Mouse (Mus musculus): ENCODE measurements around the gene Foxc2. TPM values are rescaled to one million over a fixed set of nuclear protein-coding genes. Genes with fewer than 3 reads are reported as not detected.

Gene Foxc2
- polyA plus RNA-seq, 1 experiment from 2014 or later = 0.58 TPM

DNA sequence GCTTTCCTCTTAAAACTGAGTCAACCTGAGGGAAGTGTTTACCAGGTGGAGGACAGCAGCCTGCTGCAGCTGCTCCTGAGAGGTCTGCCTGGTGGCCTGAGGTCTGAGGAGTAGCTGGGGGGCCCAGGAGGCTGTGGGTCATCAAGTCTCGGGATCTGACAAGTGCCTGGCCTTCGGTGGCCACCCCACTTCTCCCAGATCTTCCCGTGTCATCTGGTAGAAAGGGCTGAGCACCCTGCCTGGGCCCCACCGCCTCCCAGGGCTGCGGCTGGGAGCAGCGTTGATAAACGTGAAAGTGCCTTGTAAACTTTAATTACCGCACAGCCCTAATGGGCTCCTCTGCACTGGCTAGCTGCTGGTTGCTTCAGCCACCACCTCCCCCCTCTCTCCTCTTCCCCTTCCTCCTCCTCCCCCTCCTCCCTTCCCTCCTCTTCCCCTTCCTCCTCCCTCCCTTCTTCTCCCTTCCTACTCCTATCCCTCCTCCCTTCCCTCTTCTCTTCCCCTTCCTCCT, 32.7 kb downstream of the Foxc2 start:
- H3K9ac ChIP-seq (ENCODE audit: low read length) = no peak overlapping the region
- no peak overlapping the region for H3K4me3 ChIP-seq (ENCODE audit: low read length)
- no peaks in the 10 kb centered on the region for H3K9me3 ChIP-seq (ENCODE audit: control insufficient read depth, low read length)
- ATAC-seq (ENCODE audit: low read depth) = no peak
- no peaks in the 10 kb centered on the region for H3K4me1 ChIP-seq (replicated peaks; ENCODE audit: control insufficient read depth, insufficient read depth, low read length)
- no peak overlapping the region for H3K27ac ChIP-seq (ENCODE audit: low read length)
- WGBS = 9% methylated on average over 8 of the region's 8 CpGs
- peaks cover 7% of the 10 kb centered on the region; the same call in 1 of the 2 replicates for H3K27me3 ChIP-seq (ENCODE audit: control insufficient read depth, insufficient read depth, low read depth, low read length)
- no peak overlapping the region for H3K4me2 ChIP-seq (ENCODE audit: low read depth, low read length)
- no peaks in the 10 kb centered on the region for H3K36me3 ChIP-seq (ENCODE audit: control insufficient read depth, insufficient read depth, low read length)

- Histone ChIP-seq H3K9me3 (ENCODE audit: control insufficient read depth, low read length) (no peaks in the 10 kb centered on the region), H3K9ac (ENCODE audit: low read length) (no peak overlapping the region), H3K4me2 (ENCODE audit: low read depth, low read length) (no peak overlapping the region), H3K36me3 (ENCODE audit: control insufficient read depth, insufficient read depth, low read length) (no peaks in the 10 kb centered on the region), H3K27me3 (ENCODE audit: control insufficient read depth, insufficient read depth, low read depth, low read length) (peaks cover 7% of the 10 kb centered on the region; the same call in 1 of the 2 replicates), H3K4me3 (ENCODE audit: low read length) (no peak overlapping the region), H3K4me1 (replicated peaks; ENCODE audit: control insufficient read depth, insufficient read depth, low read length) (no peaks in the 10 kb centered on the region), H3K27ac (ENCODE audit: low read length) (peak overlapping the region; percentile 13; the same call in 1 of the 2 replicates)
- 34% methylated on average over 12 of the region's 12 CpGs for WGBS
- ATAC-seq (ENCODE audit: low read depth) = peak; percentile 93
Measured at GRCm38 (mm10) chr8:121152394-121152793, 36.4 kb downstream of the Foxc2 start.

DNA sequence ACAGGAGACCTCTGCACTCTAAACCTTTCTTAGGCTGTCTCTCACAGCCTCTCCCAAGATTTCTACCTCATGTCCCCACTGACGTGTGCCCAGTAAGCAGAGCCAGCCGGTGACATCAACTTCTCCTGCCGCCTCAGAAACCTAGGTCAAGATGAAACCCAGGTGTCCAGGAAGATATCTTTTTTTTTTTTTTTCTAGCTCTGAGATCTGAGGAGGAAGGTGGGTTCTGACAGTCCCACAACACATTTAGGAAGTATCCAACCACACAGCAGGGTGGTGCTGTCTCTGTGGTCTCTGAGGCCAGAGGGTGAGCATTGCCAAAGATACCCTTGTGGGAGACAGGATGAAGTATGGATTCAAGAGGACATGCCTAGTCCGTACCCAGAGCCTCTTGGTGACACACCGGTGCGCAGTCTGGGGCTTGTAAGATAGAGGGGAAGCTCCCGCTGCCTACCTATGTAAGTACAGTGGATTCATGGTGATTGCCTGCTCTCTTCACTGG, 41.1 kb downstream of the Foxc2 start:
- H3K4me3 ChIP-seq (ENCODE audit: low read length) = no peak overlapping the region
- no peak overlapping the region for H3K4me2 ChIP-seq (ENCODE audit: low read depth, low read length)
- H3K9me3 ChIP-seq (ENCODE audit: control insufficient read depth, low read length) = no peaks in the 10 kb centered on the region
- no peaks in the 10 kb centered on the region for H3K36me3 ChIP-seq (ENCODE audit: control insufficient read depth, insufficient read depth, low read length)
- H3K9ac ChIP-seq (ENCODE audit: low read length) = no peak overlapping the region
- no peak for ATAC-seq (ENCODE audit: low read depth)
- 84% methylated on average over 7 of the region's 7 CpGs for WGBS
- H3K4me1 ChIP-seq (replicated peaks; ENCODE audit: control insufficient read depth, insufficient read depth, low read length) = no peaks in the 10 kb centered on the region
- H3K27ac ChIP-seq (ENCODE audit: low read length) = no peak overlapping the region
- H3K27me3 ChIP-seq (ENCODE audit: control insufficient read depth, insufficient read depth, low read depth, low read length) = no peaks in the 10 kb centered on the region; the same call in 1 of the 2 replicates

DNA sequence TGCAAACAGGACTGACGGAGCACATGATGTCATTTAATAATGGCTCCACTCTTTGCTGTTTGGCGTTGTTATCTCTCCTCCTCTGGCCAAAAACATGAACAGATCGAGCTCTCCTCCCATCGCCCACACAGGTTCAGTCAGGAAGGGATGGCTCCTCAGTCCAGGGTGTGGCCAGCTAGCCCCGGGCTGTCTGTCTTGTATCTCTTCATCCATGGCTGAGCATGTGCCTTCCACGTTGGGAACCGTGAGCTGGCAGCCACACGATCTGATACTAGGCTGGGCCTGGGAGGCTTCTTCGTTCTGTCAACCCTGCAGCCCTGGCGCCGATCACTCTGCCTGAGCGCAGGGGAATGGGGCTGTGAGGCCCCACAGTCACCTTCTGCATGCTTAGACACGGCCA, 42.8 kb downstream of the Foxc2 start:
- ATAC-seq (ENCODE audit: low read depth) = no peak
- no peak overlapping the region for H3K4me2 ChIP-seq (ENCODE audit: low read depth, low read length)
- H3K27me3 ChIP-seq (ENCODE audit: control insufficient read depth, insufficient read depth, low read depth, low read length) = no peaks in the 10 kb centered on the region; the same call in 1 of the 2 replicates
- H3K4me3 ChIP-seq (ENCODE audit: low read length) = no peak overlapping the region
- H3K9ac ChIP-seq (ENCODE audit: low read length) = no peak overlapping the region
- 61% methylated on average over 13 of the region's 13 CpGs for WGBS
- no peaks in the 10 kb centered on the region for H3K36me3 ChIP-seq (ENCODE audit: control insufficient read depth, insufficient read depth, low read length)
- no peaks in the 10 kb centered on the region for H3K9me3 ChIP-seq (ENCODE audit: control insufficient read depth, low read length)
- no peak overlapping the region for H3K27ac ChIP-seq (ENCODE audit: low read length)
- H3K4me1 ChIP-seq (replicated peaks; ENCODE audit: control insufficient read depth, insufficient read depth, low read length) = peaks cover 8% of the 10 kb centered on the region

- Histone ChIP-seq H3K4me2 (ENCODE audit: low read depth, low read length) (no peak overlapping the region), H3K36me3 (ENCODE audit: control insufficient read depth, insufficient read depth, low read length) (no peaks in the 10 kb centered on the region), H3K9ac (ENCODE audit: low read length) (no peak overlapping the region), H3K4me1 (replicated peaks; ENCODE audit: control insufficient read depth, insufficient read depth, low read length) (peaks cover 15% of the 10 kb centered on the region), H3K27me3 (ENCODE audit: control insufficient read depth, insufficient read depth, low read depth, low read length) (no peaks in the 10 kb centered on the region; the same call in 1 of the 2 replicates), H3K4me3 (ENCODE audit: low read length) (no peak overlapping the region), H3K9me3 (ENCODE audit: control insufficient read depth, low read length) (no peaks in the 10 kb centered on the region), H3K27ac (ENCODE audit: low read length) (no peak overlapping the region)
- no peak for ATAC-seq (ENCODE audit: low read depth)
- 77% methylated on average over 5 of the region's 5 CpGs for WGBS
Measured at GRCm38 (mm10) chr8:121161437-121161836, 45.5 kb downstream of the Foxc2 start.

GRCm38 (mm10) chr8:121162413-121162812, 46.4 kb downstream of the Foxc2 start:
- no peak overlapping the region for H3K27ac ChIP-seq (ENCODE audit: low read length)
- H3K27me3 ChIP-seq (ENCODE audit: control insufficient read depth, insufficient read depth, low read depth, low read length) = no peaks in the 10 kb centered on the region; the same call in 1 of the 2 replicates
- H3K9ac ChIP-seq (ENCODE audit: low read length) = no peak overlapping the region
- H3K36me3 ChIP-seq (ENCODE audit: control insufficient read depth, insufficient read depth, low read length) = no peaks in the 10 kb centered on the region
- WGBS = 71% methylated on average over 4 of the region's 4 CpGs
- H3K9me3 ChIP-seq (ENCODE audit: control insufficient read depth, low read length) = no peaks in the 10 kb centered on the region
- H3K4me3 ChIP-seq (ENCODE audit: low read length) = no peak overlapping the region
- peaks cover 15% of the 10 kb centered on the region for H3K4me1 ChIP-seq (replicated peaks; ENCODE audit: control insufficient read depth, insufficient read depth, low read length)
- no peak overlapping the region for H3K4me2 ChIP-seq (ENCODE audit: low read depth, low read length)
- ATAC-seq (ENCODE audit: low read depth) = no peak

DNA sequence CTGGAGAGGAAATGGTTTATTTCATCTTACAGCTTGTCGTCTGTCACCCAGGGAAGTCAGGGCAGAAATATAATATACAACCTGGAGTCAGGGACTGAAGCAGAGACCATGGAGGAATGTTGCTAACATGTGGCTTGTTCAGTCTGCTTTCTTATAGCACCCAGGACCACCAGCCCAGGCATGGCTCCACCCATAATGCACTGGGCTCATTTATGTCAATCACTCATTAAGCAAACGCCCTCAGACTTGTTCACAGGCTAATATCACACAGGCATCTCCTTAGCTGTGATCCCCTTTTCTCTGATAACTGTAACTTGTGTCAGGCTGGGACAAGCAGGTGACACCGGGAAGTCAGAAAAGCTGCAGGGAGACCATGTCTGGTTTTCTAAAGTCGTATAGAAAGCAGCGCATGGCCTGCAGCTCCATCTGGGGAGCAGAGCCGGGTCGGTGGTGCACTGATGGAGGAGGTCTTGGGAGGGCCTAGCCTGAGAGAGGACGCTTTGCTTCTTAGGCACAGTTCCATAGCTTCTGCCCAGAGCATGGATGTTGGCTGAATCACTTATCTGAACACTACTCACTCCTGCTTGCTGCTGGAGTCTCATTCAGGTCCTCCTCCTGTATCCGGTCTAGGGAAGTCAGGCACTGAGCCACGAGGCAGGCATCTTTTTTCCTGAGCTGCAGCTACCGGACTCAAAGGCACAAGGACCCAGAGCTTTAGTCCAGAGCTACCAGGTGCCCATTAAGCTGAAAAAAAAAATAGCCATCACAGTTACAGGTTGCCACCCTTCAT, 47.1 kb downstream of the Foxc2 start:
- Histone ChIP-seq H3K27me3 (ENCODE audit: control insufficient read depth, insufficient read depth, low read depth, low read length) (no peaks in the 10 kb centered on the region; the same call in 1 of the 2 replicates), H3K9ac (ENCODE audit: low read length) (no peak overlapping the region), H3K36me3 (ENCODE audit: control insufficient read depth, insufficient read depth, low read length) (no peaks in the 10 kb centered on the region), H3K27ac (ENCODE audit: low read length) (no peak overlapping the region), H3K4me1 (replicated peaks; ENCODE audit: control insufficient read depth, insufficient read depth, low read length) (peaks cover 15% of the 10 kb centered on the region), H3K4me3 (ENCODE audit: low read length) (no peak overlapping the region), H3K4me2 (ENCODE audit: low read depth, low read length) (no peak overlapping the region), H3K9me3 (ENCODE audit: control insufficient read depth, low read length) (no peaks in the 10 kb centered on the region)
- no peak for ATAC-seq (ENCODE audit: low read depth)
- 53% methylated on average over 11 of the region's 11 CpGs for WGBS

GRCm38 (mm10) chr8:121164017-121164469, 48.1 kb downstream of the Foxc2 start:
- Histone ChIP-seq H3K4me3 (ENCODE audit: low read length) (no peak overlapping the region), H3K9me3 (ENCODE audit: control insufficient read depth, low read length) (no peaks in the 10 kb centered on the region), H3K36me3 (ENCODE audit: control insufficient read depth, insufficient read depth, low read length) (no peaks in the 10 kb centered on the region), H3K9ac (ENCODE audit: low read length) (no peak overlapping the region), H3K4me2 (ENCODE audit: low read depth, low read length) (0 out of 2 replicates have a peak overlapping the region, but pooled peaks have one; percentile 2), H3K27me3 (ENCODE audit: control insufficient read depth, insufficient read depth, low read depth, low read length) (no peaks in the 10 kb centered on the region; the same call in 1 of the 2 replicates), H3K4me1 (replicated peaks; ENCODE audit: control insufficient read depth, insufficient read depth, low read length) (peaks cover 15% of the 10 kb centered on the region), H3K27ac (ENCODE audit: low read length) (peak overlapping the region; percentile 11)
- 17% methylated on average over 8 of the region's 8 CpGs for WGBS
- peak; percentile 91 for ATAC-seq (ENCODE audit: low read depth)

- WGBS = 52% methylated on average over 5 of the region's 5 CpGs
- H3K36me3 ChIP-seq (ENCODE audit: control insufficient read depth, insufficient read depth, low read length) = no peaks in the 10 kb centered on the region
- H3K27ac ChIP-seq (ENCODE audit: low read length) = no peak overlapping the region
- H3K4me1 ChIP-seq (replicated peaks; ENCODE audit: control insufficient read depth, insufficient read depth, low read length) = peaks cover 27% of the 10 kb centered on the region
- H3K27me3 ChIP-seq (ENCODE audit: control insufficient read depth, insufficient read depth, low read depth, low read length) = no peaks in the 10 kb centered on the region
- H3K4me2 ChIP-seq (ENCODE audit: low read depth, low read length) = no peak overlapping the region
- H3K4me3 ChIP-seq (ENCODE audit: low read length) = no peak overlapping the region
- no peak overlapping the region for H3K9ac ChIP-seq (ENCODE audit: low read length)
- H3K9me3 ChIP-seq (ENCODE audit: control insufficient read depth, low read length) = no peaks in the 10 kb centered on the region
- no peak for ATAC-seq (ENCODE audit: low read depth)
Measured at GRCm38 (mm10) chr8:121168033-121168432, 52.1 kb downstream of the Foxc2 start.

Measured in lung, embryonic 16.5 days (tissue).